Mouse (Mus musculus) E14TG2a.4 (cell line): ENCODE data around the gene Arhgef40.

Source experiments
- H3K27me3 ChIP-seq: 2 replicates; pipeline ENCODE4 v1.6.1; 2014; ENCODE audit warnings: low read length, control low read depth; ENCODE audit not compliant: insufficient read depth
- H3K36me3 ChIP-seq: 2 replicates; pipeline ENCODE4 v1.6.1; 2014; ENCODE audit warnings: low read length, control low read depth; ENCODE audit not compliant: insufficient read depth
- H3K4me1 ChIP-seq: replicated peaks from 2 replicates; pipeline ENCODE4 v1.6.1; 2014; ENCODE audit warnings: low read depth, low read length, control low read depth
- H3K4me3 ChIP-seq: replicated peaks from 2 replicates; pipeline ENCODE4 v1.5.1; 2014; ENCODE audit warnings: mild to moderate bottlenecking, low read length
- H3K9me3 ChIP-seq: 2 replicates; pipeline ENCODE4 v1.6.1; 2014; ENCODE audit warnings: low read length, control low read depth
- CTCF ChIP-seq: conservative IDR thresholded peaks from 2 replicates; pipeline ENCODE4 v1.5.1; 2014; ENCODE audit warnings: low read length
- NANOG ChIP-seq: IDR thresholded peaks from 2 replicates; pipeline ENCODE4 v1.6.1; 2014; ENCODE audit warnings: borderline replicate concordance, low read length, mixed read lengths
- POU5F1 ChIP-seq: IDR thresholded peaks from 2 replicates; pipeline ENCODE4 v1.6.1; 2014; ENCODE audit warnings: low read length, borderline replicate concordance

Gene Arhgef40

GRCm38 (mm10) chr14:52008321-52009203, 24.0 kb downstream of the Arhgef40 start:
- peaks cover 71% of the 10 kb centered on the region for H3K36me3 ChIP-seq
- H3K9me3 ChIP-seq = no peaks in the 10 kb centered on the region
- H3K4me1 ChIP-seq = peaks cover 89% of the 10 kb centered on the region
- H3K4me3 ChIP-seq = peak overlapping the region; percentile 78
- no peak for TF ChIP-seq NANOG
- TF ChIP-seq CTCF = peak; percentile 98
- TF ChIP-seq POU5F1 = no peak
- no peaks in the 10 kb centered on the region for H3K27me3 ChIP-seq

- Histone ChIP-seq H3K4me3 (peak overlapping the region; percentile 78), H3K36me3 (peaks cover 63% of the 10 kb centered on the region), H3K4me1 (peaks cover 83% of the 10 kb centered on the region), H3K27me3 (no peaks in the 10 kb centered on the region), H3K9me3 (no peaks in the 10 kb centered on the region)
- TF ChIP-seq NANOG = no peak
- TF ChIP-seq CTCF = no peak
- no peak for TF ChIP-seq POU5F1
Measured at GRCm38 (mm10) chr14:52009361-52009760, 24.8 kb downstream of the Arhgef40 start.

GRCm38 (mm10) chr14:52009841-52010240, 25.3 kb downstream of the Arhgef40 start:
- Histone ChIP-seq H3K9me3 (no peaks in the 10 kb centered on the region), H3K36me3 (peaks cover 58% of the 10 kb centered on the region), H3K27me3 (no peaks in the 10 kb centered on the region), H3K4me1 (peaks cover 78% of the 10 kb centered on the region), H3K4me3 (peak overlapping the region; percentile 78)
- no peak for TF ChIP-seq CTCF
- no peak for TF ChIP-seq NANOG
- TF ChIP-seq POU5F1 = no peak

GRCm38 (mm10) chr14:52010446-52011111, 26.1 kb downstream of the Arhgef40 start:
- peaks cover 76% of the 10 kb centered on the region for H3K4me1 ChIP-seq
- peak overlapping the region; percentile 78 for H3K4me3 ChIP-seq
- peaks cover 55% of the 10 kb centered on the region for H3K36me3 ChIP-seq
- H3K9me3 ChIP-seq = no peaks in the 10 kb centered on the region
- TF ChIP-seq NANOG = peak; percentile 38; the same call in 1 of the 2 replicates
- no peak for TF ChIP-seq CTCF
- H3K27me3 ChIP-seq = no peaks in the 10 kb centered on the region

GRCm38 (mm10) chr14:52011683-52012082, 27.2 kb downstream of the Arhgef40 start:
- Histone ChIP-seq H3K27me3 (no peaks in the 10 kb centered on the region), H3K4me1 (peaks cover 76% of the 10 kb centered on the region), H3K36me3 (peaks cover 48% of the 10 kb centered on the region), H3K9me3 (no peaks in the 10 kb centered on the region), H3K4me3 (0 out of 2 replicates have a peak overlapping the region, but pooled peaks have one; percentile 78)
- TF ChIP-seq CTCF (no peak), NANOG (no peak), POU5F1 (no peak)

- Histone ChIP-seq H3K4me1 (peaks cover 76% of the 10 kb centered on the region), H3K4me3 (peak overlapping the region; percentile 75; the same call in 1 of the 2 replicates), H3K9me3 (no peaks in the 10 kb centered on the region), H3K27me3 (no peaks in the 10 kb centered on the region), H3K36me3 (peaks cover 48% of the 10 kb centered on the region)
- TF ChIP-seq POU5F1 (no peak), CTCF (no peak), NANOG (no peak)
Measured at GRCm38 (mm10) chr14:52012085-52012484, 27.6 kb downstream of the Arhgef40 start.

- Histone ChIP-seq H3K27me3 (no peaks in the 10 kb centered on the region), H3K4me1 (peaks cover 76% of the 10 kb centered on the region), H3K4me3 (peak overlapping the region; percentile 75; the same call in 1 of the 2 replicates), H3K36me3 (peaks cover 46% of the 10 kb centered on the region), H3K9me3 (no peaks in the 10 kb centered on the region)
- TF ChIP-seq CTCF (no peak), POU5F1 (no peak), NANOG (no peak)
Measured at GRCm38 (mm10) chr14:52012553-52012952, 28.0 kb downstream of the Arhgef40 start.

GRCm38 (mm10) chr14:52013021-52013610, 28.6 kb downstream of the Arhgef40 start:
- peak overlapping the region; percentile 75 for H3K4me3 ChIP-seq
- peaks cover 80% of the 10 kb centered on the region for H3K4me1 ChIP-seq
- peaks cover 50% of the 10 kb centered on the region for H3K36me3 ChIP-seq
- H3K9me3 ChIP-seq = no peaks in the 10 kb centered on the region
- no peak for TF ChIP-seq POU5F1
- no peaks in the 10 kb centered on the region for H3K27me3 ChIP-seq
